Mouse (Mus musculus) liver, postnatal 0 days (tissue): ENCODE data around the gene Ksr2.

ENCODE experiments used
- CTCF ChIP-seq: sonication (generic); IDR thresholded peaks from 2 replicates; pipeline ENCODE4 v1.5.1; 2016; ENCODE audit warnings: antibody characterized with exemption, low read depth
- EP300 ChIP-seq: IDR thresholded peaks from 2 replicates; pipeline ENCODE4 v1.6.1; 2016; ENCODE audit warnings: antibody characterized with exemption, low read depth, mild to moderate bottlenecking

GRCm38 (mm10) chr5:117370592-117370991 is 43.2 kb upstream of the Ksr2 start:
- TF ChIP-seq EP300 (no peak), CTCF (no peak)
